Mouse (Mus musculus): ENCODE data around the gene Tgm1.

The Tgm1 gene

GRCm38 (mm10) chr14:55671833-55672740, 41.6 kb downstream of the Tgm1 start, which contains the start of the genes Gmpr2 and Nedd8:
Gene Gmpr2, plus strand, starts transcription at chr14:55671941.
Gene Nedd8, minus strand, starts transcription at chr14:55672124.
- in situ Hi-C loops (cut with MboI), result no loop called here

GRCm38 (mm10) chr14:55671486-55671832, 42.3 kb downstream of the Tgm1 start:
- in situ Hi-C loops (cut with MboI), result no loop called here

- in situ Hi-C loops (cut with MboI), result no loop called here
Observed at GRCm38 (mm10) chr14:55660636-55661035, 53.1 kb downstream of the Tgm1 start.

- in situ Hi-C loops (cut with MboI), result no loop called here
Observed at GRCm38 (mm10) chr14:55659960-55660573, 53.7 kb downstream of the Tgm1 start, which contains the start of gene Mdp1. Gene Mdp1, minus strand, starts transcription at chr14:55660508.

GRCm38 (mm10) chr14:55658011-55658410, 55.7 kb downstream of the Tgm1 start:
- in situ Hi-C loops (cut with MboI), result no loop called here

GRCm38 (mm10) chr14:55656935-55657334, 56.8 kb downstream of the Tgm1 start:
- in situ Hi-C loops (cut with MboI), result no loop called here

GRCm38 (mm10) chr14:55651528-55651927, 62.2 kb downstream of the Tgm1 start:
- in situ Hi-C loops (cut with MboI), result no loop called here

Measured in mature B cell (primary cell).